Mouse (Mus musculus): ENCODE measurements at regions not wholly inside any gene's neighbourhood (a gene's known extent, or its start where the extent isn't known, plus 50 kb on each side); places are given as distances from the start of the nearest gene placed in this dataset.

DNA sequence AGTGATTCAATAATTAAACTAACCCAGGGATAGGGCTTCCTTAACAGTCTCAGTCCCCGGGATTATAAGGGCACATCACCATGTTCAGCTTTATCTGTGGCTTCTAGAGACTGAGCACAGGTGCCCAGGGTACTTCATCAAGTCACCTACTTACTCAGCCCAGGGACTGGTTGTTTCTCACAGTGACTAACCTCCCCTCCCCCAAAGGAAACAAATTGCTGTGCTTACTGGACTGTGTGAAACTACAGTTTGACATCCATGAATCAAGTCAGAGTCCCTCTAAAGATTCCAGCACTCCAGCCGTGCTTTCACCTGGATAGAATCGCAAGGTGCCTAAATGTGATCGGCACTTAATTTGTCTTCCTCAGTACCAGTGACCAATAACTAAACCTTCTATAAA is 125.2 kb downstream of the Fam84b start:
- ATAC-seq (no peak), DNase-seq (ENCODE audit: low spot score) (no peak)
- no peaks in the 10 kb centered on the region for H3K36me3 ChIP-seq (ENCODE audit: insufficient read depth, low read length)
- TF ChIP-seq CTCF (IDR thresholded peaks at IDR 0.05; ENCODE audit: low read depth), result no peak
- no peaks in the 10 kb centered on the region for H3K27me3 ChIP-seq (ENCODE audit: insufficient read depth, low read length)
- H3K4me2 ChIP-seq (ENCODE audit: low read depth, low read length), result no peak overlapping the region
- no peaks in the 10 kb centered on the region for H3K4me1 ChIP-seq (ENCODE audit: insufficient read depth, low read length)
- H3K9me3 ChIP-seq (ENCODE audit: low read length), result no peaks in the 10 kb centered on the region
- no peak overlapping the region for H3K4me3 ChIP-seq (ENCODE audit: low read length)
- 76% methylated on average over 4 of the region's 4 CpGs for WGBS
- H3K9ac ChIP-seq (replicated peaks; ENCODE audit: low read length), result no peak overlapping the region
- H3K27ac ChIP-seq, result no peak overlapping the region

DNA sequence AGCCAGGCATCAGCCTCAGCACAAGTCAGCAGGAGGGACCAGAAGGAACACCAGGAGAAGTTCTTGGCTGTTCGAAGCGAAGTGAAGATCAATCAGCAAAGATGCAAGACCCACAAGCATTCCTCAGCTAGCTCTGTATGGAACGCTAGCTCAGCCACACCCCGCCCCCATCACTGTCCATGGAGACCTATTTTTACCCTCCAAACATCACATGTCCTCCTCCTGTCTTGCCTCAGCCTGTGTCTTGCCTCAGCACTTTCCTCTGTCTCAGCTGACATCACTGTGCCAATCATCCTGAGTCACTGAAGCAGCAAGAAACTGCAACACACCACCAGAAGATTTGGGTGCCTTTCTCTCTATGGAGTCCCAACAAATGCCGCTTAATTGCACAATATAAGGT is 134.2 kb downstream of the Fam84b start:
- no peaks in the 10 kb centered on the region for H3K27me3 ChIP-seq (ENCODE audit: insufficient read depth, low read length)
- H3K9me3 ChIP-seq (ENCODE audit: low read length), result no peaks in the 10 kb centered on the region
- H3K36me3 ChIP-seq (ENCODE audit: insufficient read depth, low read length), result no peaks in the 10 kb centered on the region
- H3K4me1 ChIP-seq (ENCODE audit: insufficient read depth, low read length), result no peaks in the 10 kb centered on the region
- no peak for TF ChIP-seq CTCF (IDR thresholded peaks at IDR 0.05; ENCODE audit: low read depth)
- H3K4me2 ChIP-seq (ENCODE audit: low read depth, low read length), result no peak overlapping the region
- 93% methylated on average over 5 of the region's 5 CpGs for WGBS
- no peak for ATAC-seq
- H3K4me3 ChIP-seq (ENCODE audit: low read length), result no peak overlapping the region
- no peak overlapping the region for H3K9ac ChIP-seq (replicated peaks; ENCODE audit: low read length)
- H3K27ac ChIP-seq, result no peak overlapping the region
- no peak for DNase-seq (ENCODE audit: low spot score)

DNA sequence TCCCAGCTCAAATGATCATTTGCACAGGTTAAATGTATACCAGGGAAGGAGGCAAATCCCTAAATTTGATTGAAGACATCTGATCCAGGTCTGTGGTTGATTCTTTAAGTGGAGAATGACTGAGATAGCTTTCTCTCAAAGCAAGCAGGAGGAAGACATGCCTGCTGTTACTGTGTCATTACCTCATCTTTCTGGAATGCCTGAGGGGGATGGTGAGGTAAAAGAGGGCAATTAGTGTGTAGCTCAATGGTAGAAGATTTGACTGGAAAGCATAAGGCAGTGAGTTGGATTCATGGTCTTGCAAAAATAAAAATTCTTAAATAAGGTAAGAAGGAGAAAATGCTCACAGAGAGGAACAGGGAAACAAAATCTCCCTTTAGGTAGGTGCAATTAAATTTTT is 144.9 kb downstream of the Fam84b start:
- Histone ChIP-seq H3K27me3 (ENCODE audit: insufficient read depth, low read length) (no peaks in the 10 kb centered on the region), H3K9me3 (ENCODE audit: low read length) (no peaks in the 10 kb centered on the region), H3K27ac (no peak overlapping the region), H3K4me3 (ENCODE audit: low read length) (no peak overlapping the region), H3K4me2 (ENCODE audit: low read depth, low read length) (no peak overlapping the region), H3K36me3 (ENCODE audit: insufficient read depth, low read length) (no peaks in the 10 kb centered on the region), H3K9ac (replicated peaks; ENCODE audit: low read length) (no peak overlapping the region), H3K4me1 (ENCODE audit: insufficient read depth, low read length) (no peaks in the 10 kb centered on the region)
- TF ChIP-seq CTCF (IDR thresholded peaks at IDR 0.05; ENCODE audit: low read depth), result no peak
- no peak for ATAC-seq
- no peak for DNase-seq (ENCODE audit: low spot score)

DNA sequence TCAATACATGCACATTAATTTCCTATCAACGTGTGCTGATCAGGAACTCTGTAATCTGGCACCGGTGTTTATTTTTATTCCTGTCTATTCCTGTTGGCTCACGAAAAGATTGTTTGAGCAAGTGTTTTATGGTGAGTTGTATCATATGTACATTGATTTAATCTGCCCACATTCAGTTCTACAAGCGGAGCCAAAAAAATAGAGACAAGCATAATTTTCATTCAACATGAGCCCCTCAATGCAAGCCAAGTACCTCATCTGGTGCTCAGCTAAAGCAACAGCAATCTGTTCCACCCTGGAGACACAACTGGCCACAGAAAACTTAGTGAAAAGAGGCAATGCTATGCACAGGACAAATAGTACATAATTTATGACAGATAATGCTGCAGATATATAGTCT is 147.6 kb downstream of the Fam84b start:
- TF ChIP-seq CTCF (IDR thresholded peaks at IDR 0.05; ENCODE audit: low read depth), result no peak
- H3K9me3 ChIP-seq (ENCODE audit: low read length), result no peaks in the 10 kb centered on the region
- ATAC-seq (no peak), DNase-seq (ENCODE audit: low spot score) (no peak)
- H3K9ac ChIP-seq (replicated peaks; ENCODE audit: low read length), result no peak overlapping the region
- H3K27me3 ChIP-seq (ENCODE audit: insufficient read depth, low read length), result no peaks in the 10 kb centered on the region
- no peak overlapping the region for H3K4me3 ChIP-seq (ENCODE audit: low read length)
- no peaks in the 10 kb centered on the region for H3K4me1 ChIP-seq (ENCODE audit: insufficient read depth, low read length)
- 68% methylated on average over 4 of the region's 4 CpGs for WGBS
- no peaks in the 10 kb centered on the region for H3K36me3 ChIP-seq (ENCODE audit: insufficient read depth, low read length)
- H3K27ac ChIP-seq, result no peak overlapping the region
- H3K4me2 ChIP-seq (ENCODE audit: low read depth, low read length), result no peak overlapping the region

DNA sequence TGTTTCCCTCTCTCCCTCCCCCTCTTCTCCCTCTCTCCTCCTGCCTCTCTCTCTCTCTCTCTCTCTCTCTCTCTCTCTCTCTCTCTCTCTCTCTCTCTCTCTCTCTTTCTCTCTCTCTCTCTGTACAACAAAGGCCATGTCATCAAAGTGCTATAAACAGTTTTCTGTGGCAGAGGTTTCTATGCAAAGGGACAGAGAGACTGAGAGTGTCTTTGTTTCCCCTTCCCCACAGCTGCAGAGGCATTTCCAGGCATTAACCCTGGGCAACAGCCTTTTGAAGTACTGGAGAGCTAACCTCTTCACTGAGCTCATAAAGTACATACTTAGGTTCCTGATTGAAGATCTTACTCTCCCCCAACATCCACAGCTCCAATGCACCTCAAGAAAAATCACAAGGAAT is 152.3 kb downstream of the Fam84b start:
- Histone ChIP-seq H3K27me3 (ENCODE audit: insufficient read depth, low read length) (no peaks in the 10 kb centered on the region), H3K4me3 (ENCODE audit: low read length) (no peak overlapping the region), H3K36me3 (ENCODE audit: insufficient read depth, low read length) (no peaks in the 10 kb centered on the region), H3K27ac (no peak overlapping the region), H3K9me3 (ENCODE audit: low read length) (no peaks in the 10 kb centered on the region), H3K4me2 (ENCODE audit: low read depth, low read length) (no peak overlapping the region), H3K9ac (replicated peaks; ENCODE audit: low read length) (no peak overlapping the region), H3K4me1 (ENCODE audit: insufficient read depth, low read length) (no peaks in the 10 kb centered on the region)
- TF ChIP-seq CTCF (IDR thresholded peaks at IDR 0.05; ENCODE audit: low read depth), result no peak
- no peak for ATAC-seq
- DNase-seq (ENCODE audit: low spot score), result no peak

DNA sequence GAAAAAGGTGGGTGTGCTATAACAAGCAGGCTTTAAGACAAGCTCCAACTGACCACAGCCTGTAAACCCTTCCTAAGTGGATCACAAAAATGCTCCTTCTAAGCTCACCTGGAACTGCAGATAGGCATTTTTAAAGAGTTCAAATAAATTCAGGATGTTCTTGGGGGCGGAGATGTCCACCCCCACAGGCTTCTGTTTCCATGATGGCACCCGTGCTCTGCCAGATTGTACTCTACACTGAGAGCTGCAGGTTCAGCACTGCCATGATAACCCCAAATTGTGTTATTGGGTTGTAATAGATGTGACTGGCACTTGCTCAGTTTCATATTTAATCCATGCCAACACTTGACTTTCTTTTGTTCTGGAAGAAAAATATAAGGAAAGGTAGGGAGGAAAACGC is 158.8 kb downstream of the Fam84b start:
- Histone ChIP-seq H3K27me3 (ENCODE audit: insufficient read depth, low read length) (no peaks in the 10 kb centered on the region), H3K27ac (no peak overlapping the region), H3K9ac (replicated peaks; ENCODE audit: low read length) (no peak overlapping the region), H3K4me2 (ENCODE audit: low read depth, low read length) (no peak overlapping the region), H3K4me1 (ENCODE audit: insufficient read depth, low read length) (no peaks in the 10 kb centered on the region), H3K9me3 (ENCODE audit: low read length) (no peaks in the 10 kb centered on the region), H3K4me3 (ENCODE audit: low read length) (no peak overlapping the region), H3K36me3 (ENCODE audit: insufficient read depth, low read length) (no peaks in the 10 kb centered on the region)
- ATAC-seq, result no peak
- DNase-seq (ENCODE audit: low spot score), result no peak
- no peak for TF ChIP-seq CTCF (IDR thresholded peaks at IDR 0.05; ENCODE audit: low read depth)
- 90% methylated on average over 3 of the region's 3 CpGs for WGBS

DNA sequence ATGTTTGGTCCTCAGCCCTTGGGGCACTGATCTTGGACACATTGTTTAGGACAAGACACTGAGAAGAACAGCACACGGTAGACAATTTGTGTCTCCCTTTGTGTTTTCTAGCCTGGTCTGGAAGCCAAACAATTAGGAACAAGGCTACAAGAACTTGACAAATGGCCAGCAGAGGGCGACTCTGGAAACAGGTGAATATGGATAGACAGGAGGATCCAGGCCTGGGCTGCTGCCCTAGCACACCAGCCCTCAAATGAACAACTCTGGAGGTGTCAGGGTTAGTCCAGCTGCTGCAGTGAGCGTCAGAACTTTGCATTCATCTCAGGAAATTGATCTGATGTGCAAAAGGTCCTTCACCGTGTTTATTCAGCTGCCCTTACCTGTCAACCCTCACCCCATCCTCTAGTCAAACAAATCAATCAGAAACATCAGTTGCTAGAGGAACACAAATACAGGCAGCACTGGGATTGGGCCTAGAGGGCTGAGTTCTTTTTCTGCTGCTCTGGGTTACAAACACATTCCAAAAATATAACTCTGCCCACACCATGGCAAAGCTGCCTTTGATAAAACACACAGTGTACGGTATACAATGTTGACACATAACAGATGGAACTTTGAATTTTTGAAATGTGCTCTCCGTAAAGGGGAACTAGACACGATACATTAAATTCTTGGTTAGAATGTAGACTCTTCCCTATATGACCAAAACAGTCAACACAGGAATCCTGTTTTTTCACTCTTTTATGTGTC is 159.7 kb downstream of the Fam84b start:
- Histone ChIP-seq H3K4me1 (ENCODE audit: insufficient read depth, low read length) (no peaks in the 10 kb centered on the region), H3K36me3 (ENCODE audit: insufficient read depth, low read length) (no peaks in the 10 kb centered on the region), H3K9ac (replicated peaks; ENCODE audit: low read length) (no peak overlapping the region), H3K4me2 (ENCODE audit: low read depth, low read length) (no peak overlapping the region), H3K9me3 (ENCODE audit: low read length) (no peaks in the 10 kb centered on the region), H3K4me3 (ENCODE audit: low read length) (no peak overlapping the region), H3K27me3 (ENCODE audit: insufficient read depth, low read length) (no peaks in the 10 kb centered on the region), H3K27ac (no peak overlapping the region)
- DNase-seq (ENCODE audit: low spot score), result peak; percentile 27
- no peak for ATAC-seq
- peak; percentile 46 for TF ChIP-seq CTCF (IDR thresholded peaks at IDR 0.05; ENCODE audit: low read depth)
- WGBS, result 71% methylated on average over 7 of the region's 7 CpGs
